Mouse (Mus musculus): ENCODE results near the gene Stap1.

Stap1 gene

DNA sequence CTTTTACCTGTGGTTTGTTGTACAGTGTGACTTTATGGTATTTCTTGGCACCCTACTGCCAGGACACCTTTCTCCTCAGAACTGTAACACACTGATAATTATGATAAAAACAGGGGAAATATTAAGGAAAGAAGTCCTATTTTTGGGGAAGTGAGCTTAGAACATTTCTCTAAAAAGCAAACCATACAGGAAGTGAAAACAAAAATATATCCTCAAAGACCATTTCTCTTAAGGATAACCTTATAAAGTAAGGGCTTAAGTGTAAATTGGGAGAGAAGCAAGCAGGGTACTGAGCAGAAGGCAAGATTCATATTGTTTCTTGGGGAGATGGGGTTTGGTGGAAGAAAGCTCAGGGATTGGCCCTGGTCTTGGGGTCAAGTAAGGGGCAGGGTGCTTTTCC lies 58.3 kb downstream of the Stap1 start:
- DNase-seq = no peak

Data from layer of hippocampus, adult 9-11 months (tissue).